Mouse (Mus musculus): Measurements from ENCODE around the gene Ppp2r2d.

Ppp2r2d gene

DNA sequence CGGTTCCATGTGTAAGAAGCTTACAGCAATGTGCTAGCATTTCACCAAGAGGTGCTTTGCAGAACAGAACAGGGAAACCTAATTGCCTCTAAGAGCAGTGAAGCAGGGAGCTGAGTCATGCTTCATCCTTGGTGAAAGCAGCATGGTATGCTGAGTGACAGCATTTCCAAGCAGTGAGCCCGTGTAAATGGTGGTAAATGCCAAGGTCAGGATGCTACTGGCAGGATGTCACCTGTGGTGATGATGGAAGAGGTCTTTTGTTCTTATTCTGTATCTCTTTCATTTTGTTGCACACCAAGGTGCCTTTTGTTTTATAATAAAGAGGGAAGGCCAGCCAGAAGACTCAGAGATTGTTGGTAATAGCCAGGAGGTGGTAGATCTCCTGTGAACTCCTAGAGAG is 10.8 kb downstream of the Ppp2r2d start:
- DNase-seq (ENCODE audit: low read depth, low spot score): no peak

GRCm38 (mm10) chr7:138863950-138864572 is 18.2 kb downstream of the Ppp2r2d start:
- DNase-seq (ENCODE audit: low read depth, low spot score): no peak

DNA sequence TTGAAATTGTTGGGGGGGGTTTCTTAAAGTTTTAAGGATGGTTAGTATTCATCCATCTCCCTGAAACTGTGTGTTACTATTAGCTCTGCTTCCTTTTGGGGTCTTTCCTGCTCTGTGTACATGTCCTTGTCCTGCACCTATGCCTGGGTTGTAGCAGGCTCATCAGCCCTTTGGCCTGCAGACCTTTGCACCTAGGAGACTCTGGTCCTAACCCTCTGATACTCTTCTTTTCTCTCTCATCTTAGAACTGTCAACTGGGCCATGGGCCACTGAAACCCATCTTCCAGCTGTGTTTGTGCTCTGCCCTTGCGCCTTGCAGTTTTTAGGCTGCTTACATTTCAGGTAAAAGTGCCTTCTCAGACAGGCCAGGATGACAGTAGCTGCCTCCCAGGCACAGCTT is 18.9 kb downstream of the Ppp2r2d start:
- no peak for DNase-seq (ENCODE audit: low read depth, low spot score)

DNA sequence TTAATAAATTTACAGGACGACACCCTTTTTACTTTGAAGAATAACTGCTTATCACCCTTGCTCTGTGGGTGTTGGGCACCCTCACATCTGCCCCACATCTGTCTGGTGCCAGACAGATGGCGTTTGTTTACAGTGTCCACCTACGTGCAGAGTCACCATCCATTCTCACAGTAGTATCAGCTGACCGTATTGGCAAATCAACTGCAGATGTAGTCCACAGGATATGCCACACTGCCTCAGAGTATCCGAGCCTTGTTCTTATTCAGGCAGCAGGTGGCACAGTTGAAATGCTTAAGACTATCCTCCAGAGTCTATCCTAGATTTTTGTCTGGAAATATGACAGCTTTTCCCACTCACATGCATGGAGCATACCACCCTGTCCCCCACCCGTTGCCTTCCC is 21.4 kb downstream of the Ppp2r2d start:
- no peak for DNase-seq (ENCODE audit: low read depth, low spot score)

- no peak for DNase-seq (ENCODE audit: low read depth, low spot score)
Observed at GRCm38 (mm10) chr7:138868316-138868715, 22.4 kb downstream of the Ppp2r2d start.

GRCm38 (mm10) chr7:138872956-138873355 is 27.1 kb downstream of the Ppp2r2d start:
- no peak for DNase-seq (ENCODE audit: low read depth, low spot score)

GRCm38 (mm10) chr7:138875031-138875430 is 29.2 kb downstream of the Ppp2r2d start:
- DNase-seq (ENCODE audit: low read depth, low spot score): no peak

DNA sequence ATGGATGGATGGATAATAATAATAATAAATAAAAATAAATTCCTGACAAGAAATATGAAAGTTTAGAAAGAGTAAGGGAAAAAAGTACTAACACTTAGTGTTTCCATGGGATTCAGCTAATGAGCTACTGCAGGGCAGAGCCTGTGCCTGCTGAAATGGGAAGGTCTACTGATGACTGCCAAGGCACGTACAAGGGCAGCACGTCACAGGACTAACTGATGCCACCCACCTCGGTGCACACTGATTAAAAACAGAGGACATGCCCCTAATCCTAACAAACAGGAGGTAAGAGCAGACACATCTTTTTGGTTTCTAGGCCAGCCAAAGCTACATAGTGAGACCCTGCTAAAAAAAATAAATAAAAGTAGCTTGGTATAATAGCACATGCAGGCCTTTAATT is 37.8 kb downstream of the Ppp2r2d start:
- DNase-seq (ENCODE audit: low read depth, low spot score): no peak

GRCm38 (mm10) chr7:138885365-138886289 is 39.7 kb downstream of the Ppp2r2d start:
- DNase-seq (ENCODE audit: low read depth, low spot score): no peak

DNA sequence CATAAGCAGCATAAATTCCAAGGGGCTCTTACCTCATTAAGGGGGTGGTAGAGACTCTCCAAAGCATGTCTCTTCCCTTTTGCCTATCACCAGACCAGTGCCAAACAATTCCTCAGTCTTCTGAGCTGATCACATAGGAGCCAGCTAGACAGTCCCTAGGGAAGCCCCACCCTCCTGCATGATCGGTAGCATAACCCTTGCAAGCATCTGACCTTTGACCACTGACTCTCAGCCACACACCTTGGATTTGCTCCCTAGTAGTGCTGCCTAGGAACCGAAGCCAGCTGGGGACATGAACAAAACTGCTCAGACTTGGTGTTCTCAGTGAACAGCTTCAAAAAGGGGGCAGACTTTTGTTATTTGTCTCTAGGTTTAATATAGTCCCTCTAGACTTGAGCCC is 52.2 kb downstream of the Ppp2r2d start:
- no peak for DNase-seq (ENCODE audit: low read depth, low spot score)

DNA sequence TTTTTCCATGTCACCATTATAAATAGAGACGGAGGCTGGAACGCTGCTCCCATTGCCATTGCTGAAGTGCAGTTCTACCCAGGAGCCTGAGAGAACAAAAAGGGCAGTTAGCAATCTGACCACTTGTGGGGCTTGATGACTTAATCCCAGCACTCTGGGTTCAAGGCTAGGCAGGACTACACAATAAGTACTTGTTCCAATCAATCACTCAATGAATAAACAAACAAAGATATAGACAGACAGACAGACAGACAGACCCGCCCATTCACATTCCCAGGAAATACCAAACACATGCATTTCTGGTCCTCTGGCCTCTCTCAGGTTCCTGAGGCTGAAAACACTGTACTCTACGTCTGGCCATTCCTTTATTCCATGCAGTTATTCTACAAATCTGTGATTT is 52.9 kb downstream of the Ppp2r2d start:
- no peak for DNase-seq (ENCODE audit: low read depth, low spot score)

DNA sequence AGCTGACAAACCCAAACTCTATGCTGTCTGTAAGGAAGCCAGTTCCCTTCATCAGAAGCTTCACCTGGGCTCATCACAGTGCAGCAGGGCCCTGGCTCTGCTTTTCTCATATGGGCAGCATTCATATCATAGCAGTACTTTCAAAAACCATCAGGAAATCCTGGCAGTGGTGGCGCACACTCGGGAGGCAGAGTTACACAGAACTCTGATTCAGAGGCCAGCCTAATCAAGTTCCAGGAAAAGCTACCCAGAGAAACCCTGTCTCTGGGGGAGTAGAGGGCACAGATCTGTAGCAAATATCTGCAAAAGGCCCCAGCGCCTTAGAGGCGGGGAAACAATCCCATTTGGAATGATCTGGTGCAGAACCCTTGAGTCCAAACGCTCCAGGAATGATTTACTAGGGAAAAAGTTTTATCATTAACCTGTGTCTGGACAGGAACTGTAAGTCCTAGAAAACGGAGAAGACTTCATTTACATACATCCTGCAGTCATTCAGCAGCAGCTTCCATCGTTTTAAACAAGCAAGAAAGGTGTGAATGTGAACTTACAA is 58.1 kb downstream of the Ppp2r2d start:
- no peak for DNase-seq (ENCODE audit: low read depth, low spot score)

DNA sequence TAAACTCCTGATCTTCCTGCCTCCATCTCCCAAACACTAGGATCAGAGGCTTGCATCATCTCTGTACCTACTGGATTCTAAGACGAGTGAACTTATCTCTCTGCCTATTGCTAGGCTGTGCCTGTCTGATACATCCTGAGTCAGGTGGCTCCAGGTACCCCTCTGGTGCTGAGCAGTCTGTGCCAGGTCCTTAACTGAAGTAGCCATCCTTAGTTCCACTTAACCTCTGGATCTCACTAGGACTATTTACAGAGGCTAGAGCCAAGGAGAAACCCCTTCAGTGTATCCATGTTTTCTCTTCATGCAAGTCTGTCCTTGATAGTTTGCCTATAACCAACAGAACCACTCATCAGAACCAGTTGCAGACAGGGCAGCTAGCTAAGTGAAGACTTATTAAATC is 60.6 kb downstream of the Ppp2r2d start:
- DNase-seq (ENCODE audit: low read depth, low spot score): no peak

DNA sequence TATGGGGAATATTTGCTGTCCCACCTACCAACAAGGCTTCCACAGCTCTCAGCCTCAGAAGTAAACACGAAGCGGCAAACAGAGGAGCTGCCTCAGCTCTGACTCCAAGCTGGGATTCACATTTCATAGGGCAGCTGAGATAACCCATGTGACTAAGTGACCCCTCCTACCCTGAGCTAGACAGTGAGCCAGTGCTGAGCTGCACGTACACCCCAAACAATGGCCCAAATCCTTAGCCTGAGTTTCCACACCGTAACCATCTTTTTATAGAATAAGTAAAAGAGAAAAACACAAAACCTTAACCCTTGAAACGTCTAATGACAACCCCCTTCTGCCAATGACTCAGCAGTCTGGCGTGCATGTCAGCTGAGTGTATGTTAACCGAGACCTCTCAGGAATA is 61.2 kb downstream of the Ppp2r2d start:
- peak; percentile 27 for DNase-seq (ENCODE audit: low read depth, low spot score)

GRCm38 (mm10) chr7:138907976-138908375 is 62.1 kb downstream of the Ppp2r2d start:
- DNase-seq (ENCODE audit: low read depth, low spot score): no peak

- DNase-seq (ENCODE audit: low read depth, low spot score): peak; percentile 11
Observed at GRCm38 (mm10) chr7:138908768-138909276, 62.9 kb downstream of the Ppp2r2d start.

GRCm38 (mm10) chr7:138909277-138910192 is 63.7 kb downstream of the Ppp2r2d start, which contains the start of gene Bnip3:
Bnip3 (minus strand) TSS chr7:138909519.
- peak; percentile 87 for DNase-seq (ENCODE audit: low read depth, low spot score)

- no peak for DNase-seq (ENCODE audit: low read depth, low spot score)
Observed at GRCm38 (mm10) chr7:138910193-138910562, 64.3 kb downstream of the Ppp2r2d start.

DNA sequence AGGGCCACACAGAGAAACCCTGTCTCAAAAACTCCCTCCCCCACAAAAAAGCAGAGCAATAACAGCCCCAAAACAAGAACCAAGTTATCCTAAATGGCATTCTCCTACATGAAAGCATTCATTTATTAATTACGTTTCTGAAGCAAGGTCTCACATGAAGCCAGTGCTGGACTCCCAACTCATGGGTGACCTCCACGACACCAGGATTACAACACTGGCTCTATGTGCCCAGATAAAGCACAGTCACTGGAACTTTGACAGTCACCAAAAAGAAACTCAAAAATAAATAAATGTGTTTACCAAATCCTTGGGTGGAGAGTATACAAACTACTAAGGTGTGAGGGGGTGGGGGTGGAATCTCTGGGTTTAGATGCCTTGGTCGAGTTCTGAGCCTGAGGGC is 67.7 kb downstream of the Ppp2r2d start:
- DNase-seq (ENCODE audit: low read depth, low spot score): no peak

DNA sequence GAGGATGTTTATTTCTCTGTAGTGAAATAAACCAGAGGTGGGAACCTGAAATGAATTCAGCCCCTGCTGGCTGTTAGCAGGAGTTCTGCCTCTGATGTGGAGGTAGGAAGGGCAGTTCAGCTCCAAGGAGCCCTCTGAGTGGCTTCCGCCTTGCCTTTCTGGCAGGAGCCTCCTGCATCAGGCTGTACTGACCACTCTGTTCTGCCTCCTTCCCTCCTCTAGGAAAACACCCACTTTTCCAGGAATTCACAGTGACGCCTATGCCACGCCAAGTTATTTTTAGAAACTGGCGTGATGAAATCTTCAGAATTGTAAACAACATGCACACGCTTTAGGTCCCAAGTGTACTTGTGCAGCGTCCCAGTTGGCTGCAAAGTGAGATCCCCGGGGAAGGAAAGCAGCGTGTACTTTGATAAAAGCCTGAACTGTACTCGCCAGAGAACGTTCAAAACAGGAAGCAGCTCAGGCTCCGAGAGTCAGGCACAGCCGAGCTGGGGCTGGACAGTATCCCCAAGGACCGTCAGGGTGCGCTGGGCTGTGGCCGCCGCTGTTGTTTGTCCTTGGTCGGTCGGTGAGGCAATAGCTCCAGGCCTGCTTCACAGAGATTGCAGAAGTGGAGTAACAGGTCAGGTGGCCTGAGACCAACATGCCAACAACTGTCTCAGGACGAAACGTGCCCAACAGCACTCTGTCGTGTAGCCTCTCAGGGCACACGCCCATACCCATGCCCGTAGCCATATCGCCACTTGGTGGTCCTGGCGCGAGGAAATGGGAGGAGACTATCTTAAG is 73.5 kb downstream of the Ppp2r2d start:
- no peak for DNase-seq (ENCODE audit: low read depth, low spot score)

- DNase-seq (ENCODE audit: low read depth, low spot score): no peak
Observed at GRCm38 (mm10) chr7:138921611-138922010, 75.7 kb downstream of the Ppp2r2d start.
